Mouse (Mus musculus): Measurements from ENCODE around the gene Uba3. TPM values are rescaled to one million over a fixed set of nuclear protein-coding genes. Genes with fewer than 3 reads are reported as not detected.

Gene Uba3
- total RNA-seq, 2 experiments from 2014 or later = 61.9 to 66.3 TPM

- ATAC-seq (replicated peaks; ENCODE audit: low FRiP score, low TSS enrichment, poor library complexity, severe bottlenecking) = no peak
Observed at GRCm38 (mm10) chr6:97145156-97145555, 60.3 kb downstream of the Uba3 start.

GRCm38 (mm10) chr6:97144359-97144758, 61.1 kb downstream of the Uba3 start:
- ATAC-seq (replicated peaks; ENCODE audit: low FRiP score, low TSS enrichment, poor library complexity, severe bottlenecking) = no peak

GRCm38 (mm10) chr6:97142611-97143010, 62.8 kb downstream of the Uba3 start:
- ATAC-seq (replicated peaks; ENCODE audit: low FRiP score, low TSS enrichment, poor library complexity, severe bottlenecking) = 0 out of 2 replicates have a peak, but pooled peaks have one; percentile 40

GRCm38 (mm10) chr6:97141811-97142210, 63.6 kb downstream of the Uba3 start:
- ATAC-seq (replicated peaks; ENCODE audit: low FRiP score, low TSS enrichment, poor library complexity, severe bottlenecking) = no peak

Other genes starting within 250 kb of the Uba3 start
- gene Fam19a4, start 145.2 kb downstream of the Uba3 start, total RNA-seq (2014; fragmentation: Nextera tagmentation) = not detected in 2 replicates
- gene Fam19a4, start 145.2 kb downstream of the Uba3 start, total RNA-seq (2017) = not detected in 2 replicates
- gene Eogt, start 56.5 kb downstream of the Uba3 start, total RNA-seq (2014; fragmentation: Nextera tagmentation) = 2.5 and 4.5 TPM in 2 replicates
- gene Eogt, start 56.5 kb downstream of the Uba3 start, total RNA-seq (2017) = 8.3 and 9.9 TPM in 2 replicates
- 19.1 and 29.5 TPM in 2 replicates for gene Tmf1, start 26.5 kb downstream of the Uba3 start, total RNA-seq (2014; fragmentation: Nextera tagmentation)
- gene Tmf1, start 26.5 kb downstream of the Uba3 start, total RNA-seq (2017) = 85.9 and 109 TPM in 2 replicates
- gene Arl6ip5, start 5.0 kb upstream of the Uba3 start, total RNA-seq (2014; fragmentation: Nextera tagmentation) = 36.5 and 40.7 TPM in 2 replicates
- 47.9 and 53.0 TPM in 2 replicates for gene Arl6ip5, start 5.0 kb upstream of the Uba3 start, total RNA-seq (2017)
- gene Lmod3, start 47.1 kb upstream of the Uba3 start, total RNA-seq (2014; fragmentation: Nextera tagmentation) = not detected in 2 replicates
- not detected in 2 replicates for gene Lmod3, start 47.1 kb upstream of the Uba3 start, total RNA-seq (2017)